Mouse (Mus musculus): ENCODE results near the gene Kcnk3.
A peak's percentile ranks its signal among the peaks of the same experiment; 100 is the strongest.

The Kcnk3 gene

DNA sequence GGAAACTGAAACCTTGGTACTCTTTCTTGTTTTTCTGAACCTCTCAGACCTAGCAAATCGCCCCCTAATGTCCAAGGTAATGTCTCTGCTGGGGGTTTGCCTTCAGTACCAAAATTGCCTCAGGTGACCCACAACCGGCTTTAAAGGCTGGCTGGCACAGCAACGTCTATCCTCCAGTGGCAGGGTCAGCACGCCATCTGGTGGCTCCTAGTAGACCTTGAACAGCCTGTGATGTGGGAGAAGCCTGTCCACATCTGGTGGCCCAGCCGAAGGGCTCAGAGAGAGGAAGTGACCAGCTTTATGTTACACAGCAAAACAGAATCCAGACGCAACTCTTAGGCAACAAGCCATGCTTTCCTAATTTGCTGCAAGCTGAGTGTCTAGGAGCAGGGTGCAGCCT lies 50.1 kb downstream of the Kcnk3 start:
- peak; percentile 67 to 81 for DNase-seq (ENCODE audit: low spot score in 2 of 2)

DNA sequence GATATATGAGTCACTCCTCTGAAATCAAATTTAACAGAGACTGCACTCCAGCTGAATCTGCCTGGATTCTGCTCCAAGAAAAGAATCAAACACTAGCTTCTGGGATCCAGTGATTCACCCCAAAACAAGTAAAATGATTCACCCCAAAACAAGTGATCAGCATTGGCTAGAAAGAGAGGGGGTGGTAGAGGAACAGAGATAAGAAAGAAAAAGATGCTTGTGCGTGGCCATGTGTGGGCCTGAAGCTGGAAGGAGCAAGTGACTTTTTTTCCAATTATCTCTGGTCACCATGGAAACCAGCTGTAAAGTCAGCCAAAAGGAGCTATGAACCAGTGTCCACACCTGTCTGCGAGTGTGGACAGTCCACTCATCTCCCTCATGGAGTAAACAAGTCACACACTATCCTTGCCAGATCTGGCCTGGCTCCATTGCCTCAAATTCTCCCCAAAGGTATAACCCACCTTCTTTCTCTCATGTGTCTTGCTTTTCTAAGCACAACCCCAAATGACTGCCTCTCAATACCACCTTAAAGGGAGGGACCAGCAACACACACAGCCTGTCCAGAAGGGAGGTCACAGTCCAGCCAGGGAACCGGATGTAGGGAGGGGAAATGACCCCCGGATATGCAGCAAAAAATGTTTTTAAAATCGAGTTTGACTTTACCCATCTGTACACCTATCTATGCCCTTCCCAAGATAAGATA lies 55.7 kb downstream of the Kcnk3 start:
- DNase-seq (ENCODE audit: low spot score in 2 of 2) = peak in 1 of 2 experiments; percentile 40

DNA sequence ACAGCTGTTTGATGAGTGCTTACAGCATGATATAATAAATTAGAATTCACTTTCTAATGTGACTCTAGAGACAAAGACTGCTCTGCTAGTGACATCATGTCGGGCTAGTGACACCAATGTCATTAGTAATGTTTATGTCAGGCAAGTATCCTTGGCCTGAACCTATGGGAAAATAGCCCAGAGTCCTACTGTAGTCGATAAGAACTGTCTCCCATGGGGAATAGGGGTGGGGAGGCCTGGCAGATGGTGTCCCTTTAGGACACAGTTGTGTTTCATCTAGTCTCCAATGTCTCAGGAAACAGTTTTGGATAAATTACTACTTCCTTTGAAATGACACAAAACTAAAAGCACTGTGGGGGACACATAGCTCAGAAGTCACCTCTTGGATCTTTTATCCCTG lies 58.1 kb downstream of the Kcnk3 start:
- peak in 1 of 2 experiments; percentile 50 for DNase-seq (ENCODE audit: low spot score in 2 of 2)

DNA sequence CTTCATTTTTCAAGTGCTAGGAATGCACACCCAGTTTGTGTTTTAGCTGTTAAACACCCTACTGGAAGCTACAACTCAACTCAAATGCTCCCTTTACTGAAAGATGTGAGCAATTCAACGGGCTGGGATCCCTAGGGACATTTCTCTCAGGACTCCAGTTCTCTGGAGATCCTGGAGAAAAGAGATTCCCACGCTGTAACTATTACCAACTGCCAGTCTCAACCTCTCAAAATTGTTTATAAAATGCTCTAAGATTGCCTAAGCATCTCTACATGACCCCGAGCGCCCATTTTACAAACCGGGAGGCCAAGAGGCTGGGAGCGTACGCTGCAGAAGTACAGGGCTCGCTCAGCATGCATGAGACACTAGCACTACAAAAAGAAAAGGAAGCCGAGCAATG lies 59.4 kb downstream of the Kcnk3 start:
- no peak for DNase-seq (ENCODE audit: low spot score in 2 of 2)

DNA sequence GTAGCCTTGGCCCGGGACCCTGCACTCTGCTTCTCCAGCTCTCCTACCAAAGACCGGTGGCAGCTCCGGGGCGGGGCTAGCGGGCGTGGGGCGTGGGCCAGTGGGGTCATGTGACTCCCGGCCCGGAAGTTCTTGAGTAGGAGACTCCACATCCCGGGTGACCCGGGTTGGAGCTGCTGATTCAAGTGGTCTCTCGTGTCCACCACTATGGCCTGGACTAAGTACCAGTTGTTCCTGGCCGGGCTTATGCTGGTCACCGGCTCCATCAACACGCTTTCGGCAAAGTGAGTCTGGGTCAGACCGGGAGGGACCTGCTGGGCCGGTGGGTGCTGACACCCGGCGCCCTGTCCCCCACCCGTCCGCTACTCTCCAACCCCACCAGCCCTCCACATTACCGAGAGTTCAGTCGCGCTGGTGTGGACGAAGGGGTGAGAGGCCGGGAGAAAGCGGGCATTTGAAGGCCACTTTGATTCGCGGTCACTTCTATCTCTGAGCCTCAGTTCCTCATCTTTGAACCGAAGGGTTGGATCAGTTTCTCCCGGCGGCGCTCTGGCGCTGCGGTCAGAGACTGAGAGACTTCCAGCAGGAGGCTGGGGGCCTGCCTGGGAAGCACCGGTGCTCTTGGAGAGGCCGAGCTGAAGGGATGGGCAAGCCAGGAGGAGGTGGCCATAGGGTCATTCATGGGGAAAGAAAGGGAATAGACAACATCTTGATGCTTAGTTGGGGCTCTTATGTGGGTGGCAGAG lies 60.0 kb downstream of the Kcnk3 start, which contains the start of gene Slc35f6:
TSS of gene Slc35f6 (plus strand) at position 119 of the 746 bp plus-strand sequence.
- DNase-seq (ENCODE audit: low spot score in 2 of 2) = peak; percentile 95 to 96

DNA sequence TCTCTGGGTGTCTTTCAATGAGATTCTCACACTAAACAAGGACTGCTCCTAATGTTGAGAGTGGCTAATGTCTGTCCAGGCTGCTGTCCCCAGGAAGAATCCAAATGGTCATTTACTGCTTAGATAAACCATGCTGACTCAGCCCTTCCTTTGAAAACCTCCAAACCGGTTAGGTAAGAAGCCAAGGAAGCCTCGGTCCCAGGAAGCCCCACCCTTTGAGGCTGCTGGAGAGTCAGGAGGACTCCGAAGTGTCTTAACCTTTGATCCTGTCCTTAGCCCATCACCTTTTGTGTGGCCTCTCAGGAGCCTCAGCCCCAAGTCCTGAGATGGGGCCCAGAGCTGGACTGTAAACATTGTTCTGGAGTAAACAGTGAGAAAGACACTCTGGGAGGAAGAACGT lies 61.6 kb downstream of the Kcnk3 start:
- no peak for DNase-seq (ENCODE audit: low spot score in 2 of 2)

DNA sequence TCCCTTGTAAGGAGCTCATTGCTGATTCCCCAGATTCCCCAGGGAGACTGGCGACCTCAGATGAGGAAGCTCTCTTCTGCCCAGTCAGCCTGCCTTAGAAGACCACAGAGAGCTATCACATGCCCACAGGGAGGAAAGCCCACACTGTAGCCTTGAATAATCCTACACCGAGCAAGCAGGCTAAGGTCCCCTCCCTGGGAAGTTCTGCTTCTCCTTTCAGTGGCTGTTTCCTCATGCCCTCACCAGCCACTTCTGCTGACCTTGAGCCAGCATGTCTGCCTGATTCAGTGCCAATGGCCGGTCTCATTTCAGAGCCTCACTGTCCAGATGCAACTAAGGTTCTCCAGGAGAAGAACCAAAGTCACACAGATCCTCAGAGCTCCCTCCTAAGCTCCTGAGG lies 62.8 kb downstream of the Kcnk3 start:
- peak; percentile 62 to 79 for DNase-seq (ENCODE audit: low spot score in 2 of 2)

DNA sequence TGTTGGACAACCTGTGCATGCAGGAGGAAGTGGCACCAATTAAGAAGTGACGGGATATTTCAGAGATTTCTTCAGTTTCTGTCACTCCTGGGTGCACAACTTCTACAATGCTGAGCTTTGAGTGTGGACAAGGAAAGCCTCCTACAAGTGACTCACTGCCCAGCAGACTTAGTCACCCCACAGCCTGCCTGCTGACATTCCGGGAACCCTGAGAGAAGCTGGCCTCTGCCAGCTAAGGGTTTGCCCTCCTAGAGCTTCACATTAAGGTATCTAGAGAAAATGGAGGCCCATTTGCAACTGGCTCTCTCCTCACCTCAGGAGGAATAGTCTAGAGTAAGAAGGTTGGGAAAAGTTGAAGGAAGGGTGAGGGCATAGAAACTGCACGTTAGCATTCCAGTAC lies 63.6 kb downstream of the Kcnk3 start:
- DNase-seq (ENCODE audit: low spot score in 2 of 2) = no peak

DNA sequence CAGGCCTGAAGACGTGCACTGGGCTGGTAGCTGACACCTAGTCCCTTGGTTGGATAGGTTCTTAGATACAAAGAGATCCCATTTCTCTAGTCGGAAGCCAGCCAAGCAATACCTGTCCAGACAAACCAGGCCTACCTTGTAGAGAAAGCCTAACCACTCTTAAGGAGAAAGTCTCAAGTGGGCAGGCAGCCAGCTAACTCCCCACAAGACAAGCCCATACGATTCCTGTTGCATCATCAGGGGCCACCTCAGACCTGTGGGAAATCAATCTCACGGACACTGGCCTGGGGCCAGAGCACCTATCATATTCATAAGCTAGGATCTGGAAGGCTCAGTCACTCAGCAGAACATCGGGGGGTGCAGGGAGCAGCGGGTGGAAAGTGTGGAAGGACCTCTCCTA lies 65.3 kb downstream of the Kcnk3 start:
- DNase-seq (ENCODE audit: low spot score in 2 of 2) = no peak

DNA sequence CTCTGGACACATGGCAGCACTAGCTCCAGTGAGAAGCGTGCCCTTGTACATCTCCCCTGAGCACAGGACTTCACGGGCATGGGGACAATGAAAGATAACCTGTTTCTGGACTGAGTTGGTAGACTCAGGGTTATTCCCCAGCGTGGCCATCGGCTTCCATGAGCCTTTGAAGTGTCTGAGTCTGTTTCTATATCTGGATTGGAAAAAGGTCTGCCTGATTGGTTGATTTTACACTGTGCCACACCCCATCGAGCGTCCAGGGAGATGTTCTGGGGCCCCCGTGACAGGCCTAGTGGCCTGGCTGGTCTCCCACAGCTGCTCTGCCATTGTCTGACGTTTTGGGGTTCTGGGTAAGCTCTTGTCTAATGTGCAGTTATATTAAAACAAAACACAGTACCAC lies 67.1 kb downstream of the Kcnk3 start:
- no peak for DNase-seq (ENCODE audit: low spot score in 2 of 2)

DNA sequence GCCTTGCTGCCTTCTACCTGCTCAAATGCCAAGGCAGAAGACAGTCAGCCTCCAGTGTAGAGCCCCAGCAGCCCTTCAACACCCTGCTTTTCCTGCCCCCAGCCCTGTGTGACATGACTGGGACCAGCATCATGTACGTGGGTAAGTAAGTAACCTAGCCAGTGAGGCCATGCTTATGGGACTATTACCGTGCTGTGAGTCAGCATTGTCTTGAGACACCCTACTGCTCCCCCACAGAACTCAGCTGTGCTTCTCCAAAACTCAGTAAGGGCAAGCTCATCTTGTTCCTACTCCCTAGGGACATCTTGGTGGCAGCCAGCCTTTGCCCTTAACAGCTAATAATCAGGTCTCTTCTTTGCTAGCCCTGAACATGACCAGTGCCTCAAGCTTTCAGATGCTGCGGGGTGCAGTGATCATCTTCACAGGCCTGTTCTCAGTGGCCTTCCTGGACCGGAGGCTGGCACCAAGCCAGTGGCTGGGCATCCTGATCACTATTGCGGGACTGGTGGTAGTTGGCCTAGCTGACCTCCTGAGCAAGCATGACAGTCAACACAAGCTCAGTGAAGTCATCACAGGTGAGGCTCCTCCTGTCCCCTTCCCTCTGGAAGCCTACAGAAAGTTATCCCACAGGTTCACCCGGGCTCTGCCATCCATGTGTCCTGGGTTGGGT lies 67.7 kb downstream of the Kcnk3 start:
- DNase-seq (ENCODE audit: low spot score in 2 of 2) = no peak

DNA sequence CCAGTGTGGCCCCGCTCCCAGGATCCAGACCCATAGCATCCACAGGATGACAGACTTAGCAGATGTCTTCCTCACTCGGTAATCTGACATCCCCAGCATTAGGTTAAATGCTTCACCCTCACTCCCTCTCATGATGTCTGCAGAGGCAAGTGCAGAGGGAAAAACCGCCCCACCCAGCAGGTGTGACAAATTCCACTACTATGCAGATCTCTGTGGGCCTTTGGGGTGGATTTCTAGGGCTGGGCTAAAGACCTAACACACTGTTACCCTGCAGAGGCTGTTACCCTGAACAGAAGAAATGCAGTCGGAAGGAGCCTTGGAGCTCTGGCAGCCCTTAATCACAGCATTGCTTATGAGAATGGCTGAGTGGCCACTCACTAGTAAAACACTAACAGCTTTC lies 71.1 kb downstream of the Kcnk3 start:
- no peak for DNase-seq (ENCODE audit: low spot score in 2 of 2)

DNA sequence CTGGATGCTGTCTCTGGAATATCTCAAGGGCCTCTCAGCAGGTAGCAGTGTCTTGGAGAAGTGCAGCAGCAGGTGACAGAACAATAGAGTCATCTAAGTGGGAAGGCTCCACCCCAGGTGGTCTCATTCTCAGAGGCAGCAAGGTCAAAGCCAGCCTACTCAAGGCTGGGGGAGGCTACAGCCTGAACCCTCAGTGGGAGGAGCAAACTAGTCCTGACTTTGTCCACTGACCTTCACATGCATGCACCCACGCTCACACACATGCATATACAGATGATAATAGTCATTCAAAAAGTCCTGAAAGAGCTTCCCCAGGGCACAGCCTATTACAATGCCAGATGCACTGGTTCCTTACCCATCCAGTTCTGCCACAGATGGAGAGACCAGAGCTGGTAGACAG lies 72.3 kb downstream of the Kcnk3 start:
- DNase-seq (ENCODE audit: low spot score in 2 of 2) = no peak

DNA sequence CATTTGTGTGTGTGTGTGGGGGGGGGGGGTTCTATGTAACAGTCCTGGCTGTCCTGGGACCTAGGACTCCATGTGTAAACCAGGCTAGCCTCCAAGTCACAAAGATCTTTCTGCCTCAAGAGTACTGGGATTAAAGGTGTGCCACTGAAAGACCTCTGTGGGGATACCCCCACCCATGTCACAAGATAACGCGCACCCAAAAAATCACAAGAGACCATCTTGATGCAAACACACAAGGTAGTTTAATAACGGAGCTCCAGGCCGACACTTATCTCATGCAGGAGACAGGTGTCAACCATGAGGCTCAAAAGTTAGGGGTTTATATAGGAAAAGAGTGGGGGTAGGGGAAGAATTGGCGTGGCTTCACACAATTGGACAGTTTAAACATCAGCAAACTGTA lies 72.8 kb downstream of the Kcnk3 start:
- no peak for DNase-seq (ENCODE audit: low spot score in 2 of 2)

DNA sequence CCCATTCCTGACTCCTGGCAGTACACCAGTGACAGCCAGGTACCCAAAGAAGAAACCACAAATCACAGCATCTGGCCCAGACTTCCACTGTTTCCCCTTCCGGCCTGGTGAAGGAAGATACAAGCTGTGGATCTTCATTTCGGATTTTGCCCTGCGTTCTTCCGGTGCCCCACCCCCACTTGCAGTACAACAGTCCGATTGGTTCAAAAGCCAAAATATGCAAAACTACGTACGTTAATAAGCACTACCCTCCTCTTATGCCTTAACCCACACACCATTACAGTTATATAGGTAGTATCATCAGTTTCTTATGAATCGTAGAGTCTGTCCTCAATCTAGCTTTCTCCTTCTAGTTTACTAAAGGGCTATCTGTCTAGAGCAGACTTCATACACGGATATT lies 77.4 kb downstream of the Kcnk3 start:
- DNase-seq (ENCODE audit: low spot score in 2 of 2) = no peak

DNA sequence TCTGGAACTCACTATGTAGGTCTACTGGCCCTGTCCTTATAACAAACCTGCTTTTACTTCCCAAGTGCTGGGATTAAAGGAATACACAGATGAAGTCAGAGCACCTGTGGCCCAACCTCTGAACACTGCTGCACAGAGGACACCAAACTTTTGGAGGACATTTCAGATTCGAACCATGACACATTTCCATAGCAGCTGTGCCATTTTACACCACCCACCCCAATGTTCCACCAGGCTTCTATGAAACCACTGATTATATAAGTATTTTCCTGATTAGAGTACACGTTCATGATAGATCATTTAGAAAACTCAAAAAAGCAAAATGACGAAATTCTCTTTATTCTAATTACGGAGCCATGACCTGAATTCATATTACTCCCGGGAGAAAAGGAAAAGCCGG lies 78.0 kb downstream of the Kcnk3 start:
- DNase-seq (ENCODE audit: low spot score in 2 of 2) = no peak

DNA sequence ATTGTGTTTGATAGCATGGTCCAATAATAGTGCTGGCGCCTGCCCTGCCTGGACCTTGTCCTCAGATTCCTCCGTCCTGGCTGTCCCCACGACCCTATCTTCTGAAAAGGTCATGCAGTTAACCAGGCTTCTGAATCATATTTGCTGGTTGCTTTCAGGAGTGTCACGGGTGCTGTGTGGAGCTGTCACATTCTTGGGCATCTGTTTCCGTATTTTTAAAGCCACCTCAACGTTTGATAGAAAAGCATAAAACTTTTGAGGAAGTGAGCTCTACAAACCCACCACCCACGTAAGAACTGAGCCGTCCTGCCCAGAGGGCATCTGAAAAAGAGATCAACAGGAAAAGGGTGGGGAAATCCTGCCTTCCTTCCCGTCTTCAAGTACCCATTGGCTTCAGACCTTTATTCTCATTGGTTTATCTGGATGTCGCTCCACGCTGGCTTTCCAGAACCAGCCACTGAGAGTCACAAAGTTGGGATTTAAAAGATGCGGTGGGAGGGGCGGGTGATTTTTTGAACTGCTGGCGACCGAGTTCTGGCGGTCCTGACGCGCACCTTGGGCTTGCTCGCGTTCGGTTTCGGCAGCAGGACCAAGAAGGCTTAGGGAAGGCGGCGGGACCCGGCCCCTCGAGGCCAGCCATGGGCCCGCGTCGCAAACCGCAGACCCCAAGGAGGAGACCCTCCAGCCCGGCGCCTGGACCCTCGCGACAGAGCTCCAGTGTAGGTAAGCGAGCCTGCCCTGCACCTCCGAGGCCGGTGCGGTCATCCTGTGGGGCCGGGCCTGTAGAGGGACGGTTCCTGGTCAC lies 78.6 kb downstream of the Kcnk3 start, which contains the start of gene Cenpa:
TSS of gene Cenpa (plus strand) at position 387 of the 805 bp plus-strand sequence.
- peak; percentile 97 to 98 for DNase-seq (ENCODE audit: low spot score in 2 of 2)

DNA sequence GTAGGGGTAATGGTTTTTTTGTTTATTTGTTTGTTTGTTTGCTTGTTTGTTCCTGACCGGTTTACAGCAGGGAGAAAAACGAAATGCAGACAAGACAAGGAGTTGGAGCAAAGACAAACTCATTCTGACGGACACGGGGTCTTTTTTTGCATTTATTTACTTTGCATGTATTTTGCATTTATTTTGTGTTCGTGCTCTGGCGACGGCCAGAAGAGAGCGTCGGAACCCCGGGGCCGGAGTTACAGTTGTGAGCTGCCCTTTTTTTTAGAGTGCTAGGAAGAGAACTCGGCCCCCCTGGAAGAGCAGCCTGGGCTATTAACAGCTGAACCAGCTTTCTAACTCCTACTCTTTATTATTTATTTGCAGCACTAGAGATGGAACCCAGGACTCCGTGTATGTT lies 79.2 kb downstream of the Kcnk3 start:
- DNase-seq (ENCODE audit: low spot score in 2 of 2) = no peak

DNA sequence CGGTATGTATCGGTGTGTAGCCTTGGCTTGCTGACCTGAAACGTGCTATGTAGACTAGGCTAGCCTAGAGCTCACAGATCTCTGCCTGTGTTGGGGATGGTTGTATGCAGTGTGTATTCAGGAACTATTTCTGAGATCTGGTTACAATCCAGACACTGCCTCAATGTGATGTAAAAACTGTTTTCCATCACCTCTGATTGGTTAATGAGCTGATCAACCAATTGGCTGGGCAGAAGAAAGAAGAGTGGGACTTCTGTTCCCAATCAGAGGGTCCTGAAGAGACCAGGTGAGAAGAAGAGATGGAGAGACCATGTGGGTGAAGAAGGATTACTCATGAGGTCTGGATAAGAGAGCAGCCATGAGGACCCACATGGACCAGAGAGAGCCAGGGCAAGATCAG lies 79.7 kb downstream of the Kcnk3 start:
- no peak for DNase-seq (ENCODE audit: low spot score in 2 of 2)

DNA sequence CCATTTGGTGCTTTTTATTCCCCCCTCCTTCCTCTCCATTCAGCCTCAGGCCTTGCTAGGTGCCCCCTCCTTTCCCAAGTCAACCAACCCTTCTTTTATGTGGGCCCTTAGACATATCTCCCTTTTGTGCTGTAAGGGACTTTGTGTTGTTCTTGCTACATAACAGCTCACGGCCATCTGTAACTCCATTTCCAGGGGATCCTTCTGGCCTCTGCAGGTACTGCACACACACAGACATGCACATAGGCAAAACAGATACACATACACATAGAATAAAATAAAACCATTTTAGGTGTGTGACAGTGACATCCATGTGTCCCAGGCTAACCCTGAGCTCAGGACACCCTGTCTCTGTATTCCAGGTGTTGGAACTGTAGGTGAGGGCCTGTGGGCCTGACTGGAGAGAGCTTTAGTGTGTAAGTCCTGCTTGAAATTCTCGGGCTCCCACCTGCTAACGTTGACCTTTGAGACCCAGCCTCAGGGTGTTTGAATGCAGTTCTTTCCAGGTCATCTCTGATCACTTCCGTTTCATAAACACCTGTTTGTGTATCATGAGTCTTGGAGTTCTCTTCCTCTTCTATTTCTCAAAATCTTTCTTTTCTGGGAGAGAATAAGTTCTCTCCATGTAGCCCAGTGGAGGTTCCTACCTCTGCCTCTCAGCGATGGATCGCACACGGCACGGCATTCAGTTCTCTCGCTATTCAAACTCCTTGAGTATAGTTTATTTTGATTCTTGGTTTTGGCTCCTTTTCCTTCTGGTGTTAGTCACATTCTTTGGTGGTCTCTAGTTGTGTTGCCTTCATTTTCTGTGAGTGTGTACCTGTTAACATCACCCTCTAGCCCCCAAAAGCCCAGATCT lies 80.9 kb downstream of the Kcnk3 start:
- DNase-seq (ENCODE audit: low spot score in 2 of 2) = no peak

DNA sequence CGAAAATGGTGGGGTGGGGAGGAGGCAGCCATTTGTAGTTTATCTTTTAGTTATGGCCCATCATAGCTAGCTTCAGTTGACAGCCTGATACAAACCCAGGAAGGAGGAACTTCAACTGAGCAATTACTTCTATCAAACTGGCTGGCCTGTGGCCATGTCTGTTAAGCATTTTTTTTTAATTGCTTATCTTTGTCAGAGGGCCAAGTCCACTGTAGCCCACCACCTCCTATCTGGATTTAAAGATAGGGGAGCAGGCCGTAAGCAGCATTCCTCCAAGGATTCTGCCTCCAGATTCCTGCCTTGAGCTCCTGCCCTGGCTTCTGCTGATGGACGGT lies 81.5 kb downstream of the Kcnk3 start:
- no peak for DNase-seq (ENCODE audit: low spot score in 2 of 2)

All from heart, adult 9 months (tissue).